Mouse (Mus musculus) brain, embryonic 14.5 days (tissue): ENCODE results near the gene 9530068E07Rik.

Experiments used
- CTCF ChIP-seq: fragments of 200-500 bp; IDR thresholded peaks from 2 replicates; pipeline ENCODE4 v1.5.1; 2012; ENCODE audit warnings: inconsistent platforms, mild to moderate bottlenecking, moderate library complexity, borderline replicate concordance; ENCODE audit not compliant: insufficient read depth, insufficient read length; ENCODE audit errors: extremely low read depth
- POLR2A ChIP-seq: fragments of 200-500 bp; IDR thresholded peaks from 2 replicates; pipeline ENCODE4 v1.6.1; 2012; ENCODE audit warnings: mild to moderate bottlenecking, inconsistent platforms, borderline replicate concordance; ENCODE audit not compliant: poor library complexity, insufficient read depth, insufficient read length, severe bottlenecking; ENCODE audit errors: extremely low read depth

DNA sequence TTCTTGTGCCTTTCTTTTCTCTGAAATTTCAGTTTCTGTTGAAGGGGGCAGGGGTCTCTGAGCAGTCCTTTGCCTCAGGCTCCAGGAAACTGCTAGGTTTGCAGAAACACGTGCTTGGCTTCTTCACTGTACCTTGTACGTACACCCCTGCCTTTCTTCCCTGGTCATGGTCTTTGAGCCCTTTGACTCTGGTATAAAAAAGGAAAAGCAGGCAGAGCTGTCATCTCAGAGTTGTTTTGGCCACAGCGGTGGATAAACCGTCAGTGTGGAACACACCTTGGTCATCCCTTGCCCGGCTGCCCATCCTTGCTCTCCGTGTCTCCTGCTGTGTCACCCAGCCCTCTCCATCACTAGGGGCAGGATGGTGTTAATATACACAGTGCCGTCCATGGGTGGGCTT lies 23.6 kb downstream of the 9530068E07Rik start:
- TF ChIP-seq CTCF (no peak), POLR2A (no peak)
